In the genomic region with DNA sequence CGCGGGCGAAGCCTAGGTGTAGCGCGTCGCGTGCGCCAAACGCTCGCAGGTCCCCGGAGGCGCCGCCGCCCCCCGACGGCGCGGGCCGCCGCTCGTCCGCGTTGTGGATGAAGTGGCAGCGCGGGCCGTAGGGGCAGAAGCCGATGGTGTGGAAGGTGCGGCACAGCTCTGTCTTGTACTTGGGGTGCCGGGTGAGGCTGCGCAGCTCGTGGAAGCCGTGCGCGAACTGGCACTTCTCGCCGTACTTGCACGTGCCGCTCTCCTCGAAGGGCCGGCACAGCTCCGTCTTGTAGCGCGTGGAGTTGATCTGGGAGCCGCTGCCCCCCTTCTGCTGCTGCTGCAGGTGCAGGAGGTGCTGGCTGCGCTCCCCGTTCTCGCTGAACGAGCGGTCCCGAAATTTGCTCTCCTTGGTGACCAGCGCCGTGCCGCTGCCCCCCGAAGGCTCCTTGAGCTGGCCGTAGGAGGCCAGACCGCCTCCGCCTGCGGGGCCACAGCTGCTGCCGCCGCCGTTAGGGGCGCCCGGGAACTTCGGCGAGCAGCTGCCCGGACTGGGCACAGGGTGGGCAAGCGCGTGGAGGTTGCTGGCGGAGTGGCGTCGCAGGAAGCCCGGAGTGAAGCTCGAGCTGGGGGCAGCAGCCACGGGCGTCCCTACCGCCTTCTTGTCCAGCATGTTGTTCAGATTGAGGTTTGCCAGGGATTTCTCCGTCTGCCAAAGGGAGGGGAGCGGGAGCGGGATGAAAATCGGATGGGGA, we compare ENCODE assay signal across 9 mouse cellular contexts. TPM values are rescaled to one million over a fixed set of nuclear protein-coding genes. Genes with fewer than 3 reads are reported as not detected.
DNase-seq lines count a peak whose midpoint lies in the region; ATAC-seq and TF ChIP-seq lines count a peak whose summit lies in the region.
"Had no signal": no experiment of that assay in that cellular context is flagged by ENCODE, and none has a peak within 500 bp of the region (broad histone marks: within the 10 kb centered on the region; RNA-seq: fewer than 3 reads in every experiment).

No protein-coding gene starts in this region.

- peak overlapping the region; percentile 96 for H3K4me2 ChIP-seq in liver, embryonic 14.5 days (ENCODE audit: low read depth)
- peak overlapping the region; percentile 46 for H3K4me2 ChIP-seq in neural tube, embryonic 14.5 days (ENCODE audit: low read depth, low read length)

- WGBS in cerebellum, adult 2 months, result 2% methylated on average over 80 of the region's 80 CpGs
- WGBS in liver, embryonic 14.5 days (ENCODE audit: insufficient replicate concordance), result under 1% methylated on average over 77 of the region's 80 CpGs
- under 1% methylated on average over 61 of the region's 80 CpGs for WGBS in neural tube, embryonic 14.5 days

- peak overlapping the region; percentile 73 for H3K9ac ChIP-seq in liver, embryonic 14.5 days (replicated peaks)
- H3K9ac ChIP-seq in neural tube, embryonic 14.5 days (replicated peaks; ENCODE audit: low read depth, low read length), result peak overlapping the region; percentile 65

- no peak for ATAC-seq in liver, embryonic 14.5 days (ENCODE audit: insufficient read depth)
- no peak for ATAC-seq in neural tube, embryonic 14.5 days (ENCODE audit: low read depth)

- DNase-seq in cerebellum, adult 2 months, result peak in 1 of 2 experiments; percentile 30
- no peak for DNase-seq in cerebellum, postnatal 36 days
- DNase-seq in adrenal gland, postnatal 14 days, result peak; percentile 75
- DNase-seq in gastrocnemius, adult 18-20 months (ENCODE audit: low spot score), result peak; percentile 38
- peak; percentile 80 for DNase-seq in induced T-regulatory cell, adult 2 months (ENCODE audit: low read depth)
- peak in 1 of 3 experiments; percentile 37 for DNase-seq in liver, embryonic 14.5 days (ENCODE audit: low read depth in 3 of 3, low spot score in 3 of 3)
- DNase-seq in urinary bladder, adult 2 months (ENCODE audit: low spot score), result peak; percentile 70

- no peaks in the 10 kb centered on the region for H3K4me1 ChIP-seq in cerebellum, adult 2 months (ENCODE audit: control insufficient read depth, insufficient read depth, low read length)
- peaks cover 28 to 29% of the 10 kb centered on the region in 2 experiments for H3K4me1 ChIP-seq in liver, embryonic 14.5 days (replicated peaks; ENCODE audit: control insufficient read depth in 2 of 2, insufficient read depth in 2 of 2, low read length in 1 of 2)
- H3K4me1 ChIP-seq in neural tube, embryonic 14.5 days (ENCODE audit: control insufficient read depth, insufficient read depth, low read length), result peaks cover 13% of the 10 kb centered on the region

- peak overlapping the region; percentile 44 for H3K4me3 ChIP-seq in cerebellum, adult 2 months (replicated peaks; ENCODE audit: insufficient read depth, low read depth, low read length)
- peak overlapping the region; percentile 66 to 82 for H3K4me3 ChIP-seq in liver, embryonic 14.5 days (ENCODE audit: insufficient read depth in 1 of 2, low read depth in 2 of 2, low read length in 2 of 2)
- peak overlapping the region; percentile 47 for H3K4me3 ChIP-seq in neural tube, embryonic 14.5 days (ENCODE audit: low read depth, low read length)

- no peak for TF ChIP-seq EP300 in liver, embryonic 14.5 days (IDR thresholded peaks at IDR 0.05; ENCODE audit: low read depth)

- H3K27ac ChIP-seq in cerebellum, adult 2 months (ENCODE audit: insufficient read depth, low read length), result peak overlapping the region; percentile 29; the same call in 1 of the 2 replicates
- peak overlapping the region; percentile 62 for H3K27ac ChIP-seq in liver, embryonic 14.5 days
- peak overlapping the region; percentile 76 for H3K27ac ChIP-seq in neural tube, embryonic 14.5 days (ENCODE audit: low read depth, low read length)

- no peak for TF ChIP-seq CTCF in cerebellum, adult 2 months (IDR thresholded peaks at IDR 0.05; ENCODE audit: borderline replicate concordance, insufficient read depth, low read depth, low read length)
- no peak for TF ChIP-seq CTCF in liver, embryonic 14.5 days (IDR thresholded peaks at IDR 0.05; ENCODE audit: low read depth)

- H3K9me3 ChIP-seq in liver, embryonic 14.5 days (ENCODE audit: control insufficient read depth, low read length), result no peaks in the 10 kb centered on the region
- no peaks in the 10 kb centered on the region for H3K9me3 ChIP-seq in neural tube, embryonic 14.5 days (ENCODE audit: control insufficient read depth, low read length)

- peaks cover 8% of the 10 kb centered on the region; the same call in 1 of the 2 replicates for H3K27me3 ChIP-seq in cerebellum, adult 2 months (ENCODE audit: control insufficient read depth, insufficient read depth, low read length)
- no peaks in the 10 kb centered on the region for H3K27me3 ChIP-seq in liver, embryonic 14.5 days (ENCODE audit: control insufficient read depth, insufficient read depth, low read length)
- H3K27me3 ChIP-seq in neural tube, embryonic 14.5 days (ENCODE audit: control insufficient read depth, insufficient read depth, low read length), result peaks cover 6% of the 10 kb centered on the region; the same call in 1 of the 2 replicates
- H3K27me3 ChIP-seq: Patski had no signal

- TF ChIP-seq POLR2A in cerebellum, adult 2 months (IDR thresholded peaks at IDR 0.05; ENCODE audit: borderline replicate concordance, insufficient read depth, low read length), result no peak

- H3K36me3 ChIP-seq in liver, embryonic 14.5 days (replicated peaks; ENCODE audit: control insufficient read depth, insufficient read depth, low read depth), result peaks cover 11% of the 10 kb centered on the region
- H3K36me3 ChIP-seq in neural tube, embryonic 14.5 days (ENCODE audit: control insufficient read depth, insufficient read depth, low read length), result no peaks in the 10 kb centered on the region

RNA-seq across cellular contexts. Expression of a gene that starts 1.1 kb away (rescaled TPM):
- 14.2 and 15.9 TPM in 2 replicates for polyA plus RNA-seq in cerebellum, adult 2 months (2012; rRNA removed)
- total RNA-seq in adrenal gland, postnatal 14 days (2021), result 73.8 and 85.4 TPM in 2 replicates
- total RNA-seq in gastrocnemius, adult 18-20 months (2021), result 10 to 100 TPM in 1 of 2 experiments, 1 to 10 TPM in 1; 7.4 to 10.8 TPM
- polyA plus RNA-seq in liver, embryonic 14.5 days (2012; rRNA removed), result 22.7 and 27.3 TPM in 2 replicates
- polyA plus RNA-seq in liver, embryonic 14.5 days (2014; fragmentation: Nextera tagmentation; extraction: Ambion mirVana), result 9.9 and 11.6 TPM in 2 replicates
- polyA plus RNA-seq in neural tube, embryonic 14.5 days (2014; fragmentation: Nextera tagmentation; extraction: Ambion mirVana), result 4.8 and 7.2 TPM in 2 replicates
- 67.9 and 84.3 TPM in 2 replicates for polyA plus RNA-seq in urinary bladder, adult 2 months (2012; rRNA removed)

Comparison
In these comparisons a context has a peak if more than half of its experiments do, and no peak if none do; other contexts are left out.
1. DNase-seq: peak in adrenal gland, postnatal 14 days (single experiment), gastrocnemius, adult 18-20 months (single experiment), induced T-regulatory cell, adult 2 months (single experiment) and urinary bladder, adult 2 months (single experiment); none in cerebellum, postnatal 36 days (0 of 2).
2. Peak in every context shown above with its lines, with median percentiles within 50 percentile points of each other: H3K27ac ChIP-seq and H3K4me3 ChIP-seq.